Comparison of ENCODE assay signal across 9 mouse cellular contexts in genomic region chr4:126602445-126602762, GRCm38 (mm10). TPM values are rescaled to one million over a fixed set of nuclear protein-coding genes. Genes with fewer than 3 reads are reported as not detected.
DNase-seq lines count a peak whose midpoint lies in the region; ATAC-seq lines count a peak whose summit lies in the region.
"Had no signal": no experiment of that assay in that cellular context is flagged by ENCODE, and none has a peak within 500 bp of the region (broad histone marks: within the 10 kb centered on the region; RNA-seq: fewer than 3 reads in every experiment).

No protein-coding gene starts in this region.

- no peaks in the 10 kb centered on the region for H3K9me3 ChIP-seq in heart, embryonic 10.5 days
- H3K9me3 ChIP-seq in neural tube, embryonic 11.5 days (ENCODE audit: control insufficient read depth, low read length), result no peaks in the 10 kb centered on the region
- H3K9me3 ChIP-seq in limb, embryonic 15.5 days, result no peaks in the 10 kb centered on the region

- H3K9ac ChIP-seq in neural tube, embryonic 11.5 days (ENCODE audit: low read length), result no peak overlapping the region
- H3K9ac ChIP-seq in limb, embryonic 15.5 days, result no peak overlapping the region

- peak overlapping the region; percentile 30 for H3K4me2 ChIP-seq in neural tube, embryonic 11.5 days (ENCODE audit: low read depth)
- peak overlapping the region; percentile 43 for H3K4me2 ChIP-seq in limb, embryonic 15.5 days

- H3K36me3 ChIP-seq in heart, embryonic 10.5 days, result no peaks in the 10 kb centered on the region
- no peaks in the 10 kb centered on the region for H3K36me3 ChIP-seq in neural tube, embryonic 11.5 days (ENCODE audit: control insufficient read depth, insufficient read depth, low read length)
- no peaks in the 10 kb centered on the region for H3K36me3 ChIP-seq in limb, embryonic 15.5 days

- 10% methylated on average over 6 of the region's 6 CpGs for WGBS in heart, embryonic 10.5 days
- WGBS in neural tube, embryonic 11.5 days, result 9% methylated on average over 6 of the region's 6 CpGs
- 13% methylated on average over 6 of the region's 6 CpGs for WGBS in limb, embryonic 15.5 days

- DNase-seq in heart, embryonic 10.5 days (ENCODE audit: low spot score), result no peak
- DNase-seq in heart, postnatal 4 days, result no peak
- DNase-seq in neural tube, embryonic 11.5 days (ENCODE audit: low spot score), result no peak
- DNase-seq in neural tube, embryonic 10.5 days (ENCODE audit: extremely low spot score, low spot score), result no peak
- DNase-seq in adrenal gland, postnatal 10 days, result no peak
- DNase-seq in thymus, postnatal 25 days, result no peak
- no peak for DNase-seq in cerebellum, postnatal 4 days (ENCODE audit: low spot score in 2 of 2)

- peak; percentile 35; the same call in 1 of the 2 replicates for ATAC-seq in neural tube, embryonic 11.5 days (ENCODE audit: insufficient read depth, low FRiP score, low TSS enrichment)
- ATAC-seq in limb, embryonic 15.5 days (ENCODE audit: insufficient number of reproducible peaks, low FRiP score, low TSS enrichment, low read depth), result no peak
- ATAC-seq: Patski had no signal

- H3K4me3 ChIP-seq in heart, embryonic 10.5 days, result peak overlapping the region; percentile 41; the same call in 1 of the 2 replicates
- no peak overlapping the region for H3K4me3 ChIP-seq in neural tube, embryonic 11.5 days (ENCODE audit: low read depth, low read length)
- no peak overlapping the region for H3K4me3 ChIP-seq in limb, embryonic 15.5 days

- H3K4me1 ChIP-seq in heart, embryonic 10.5 days, result peaks cover 10% of the 10 kb centered on the region
- peaks cover 7% of the 10 kb centered on the region for H3K4me1 ChIP-seq in neural tube, embryonic 11.5 days (ENCODE audit: control insufficient read depth, insufficient read depth, low read length)
- H3K4me1 ChIP-seq in limb, embryonic 15.5 days, result peaks cover 16% of the 10 kb centered on the region

- no peak overlapping the region for H3K27ac ChIP-seq in heart, embryonic 10.5 days
- no peak overlapping the region for H3K27ac ChIP-seq in neural tube, embryonic 11.5 days (ENCODE audit: low read depth, low read length)
- no peak overlapping the region for H3K27ac ChIP-seq in limb, embryonic 15.5 days

- peaks cover 9% of the 10 kb centered on the region for H3K27me3 ChIP-seq in heart, embryonic 10.5 days (ENCODE audit: insufficient read depth, poor library complexity, severe bottlenecking)
- H3K27me3 ChIP-seq in neural tube, embryonic 11.5 days (ENCODE audit: control insufficient read depth, insufficient read depth, low read length), result 0 out of 2 replicates have a peak, but pooled peaks cover 2% of the 10 kb centered on the region
- no peaks in the 10 kb centered on the region for H3K27me3 ChIP-seq in limb, embryonic 15.5 days
- H3K27me3 ChIP-seq: Patski had no signal

RNA-seq across cellular contexts. Expression of gene 5730409E04Rik, which starts 7.2 kb away (rescaled TPM):
- polyA plus RNA-seq in heart, embryonic 10.5 days (2016; fragmentation: Nextera tagmentation; extraction: Ambion mirVana), result 1.1 and 1.6 TPM in 2 replicates
- total RNA-seq in heart, postnatal 4 days (2021), result 1 to 10 TPM; 6.1 to 6.6 TPM
- 1.8 and 1.9 TPM in 2 replicates for polyA plus RNA-seq in neural tube, embryonic 11.5 days (2014; fragmentation: Nextera tagmentation; extraction: Ambion mirVana)
- 4.1 TPM in 2 replicates for polyA plus RNA-seq in limb, embryonic 15.5 days (2015; fragmentation: Nextera tagmentation; extraction: Ambion mirVana)
- 10 to 100 TPM; 10.4 to 13.7 TPM for total RNA-seq in adrenal gland, postnatal 10 days (2021)

RNA-seq across cellular contexts. Expression of gene Clspn, which starts 45.7 kb away (rescaled TPM):
- 28.8 and 34.0 TPM in 2 replicates for polyA plus RNA-seq in heart, embryonic 10.5 days (2016; fragmentation: Nextera tagmentation; extraction: Ambion mirVana)
- total RNA-seq in heart, postnatal 4 days (2021), result 10 to 100 TPM; 18.3 to 21.7 TPM
- polyA plus RNA-seq in neural tube, embryonic 11.5 days (2014; fragmentation: Nextera tagmentation; extraction: Ambion mirVana), result 37.9 and 43.6 TPM in 2 replicates
- polyA plus RNA-seq in limb, embryonic 15.5 days (2015; fragmentation: Nextera tagmentation; extraction: Ambion mirVana), result 34.4 and 36.1 TPM in 2 replicates
- total RNA-seq in adrenal gland, postnatal 10 days (2021), result 1 to 10 TPM; 8.5 to 8.9 TPM
